Mouse (Mus musculus) MEL (cell line): ENCODE results near the gene Got1.

Source experiments
- GATA1 ChIP-seq: IDR thresholded peaks from 2 replicates; pipeline ENCODE4 v1.6.1; 2011; ENCODE audit warnings: low read depth, low read length, improper control_type of control experiment
- ZMIZ1 ChIP-seq: IDR thresholded peaks from 2 replicates; pipeline ENCODE4 v1.6.1; 2012; ENCODE audit warnings: low read depth, mild to moderate bottlenecking, inconsistent platforms, low read length, improper control_type of control experiment, moderate library complexity

DNA sequence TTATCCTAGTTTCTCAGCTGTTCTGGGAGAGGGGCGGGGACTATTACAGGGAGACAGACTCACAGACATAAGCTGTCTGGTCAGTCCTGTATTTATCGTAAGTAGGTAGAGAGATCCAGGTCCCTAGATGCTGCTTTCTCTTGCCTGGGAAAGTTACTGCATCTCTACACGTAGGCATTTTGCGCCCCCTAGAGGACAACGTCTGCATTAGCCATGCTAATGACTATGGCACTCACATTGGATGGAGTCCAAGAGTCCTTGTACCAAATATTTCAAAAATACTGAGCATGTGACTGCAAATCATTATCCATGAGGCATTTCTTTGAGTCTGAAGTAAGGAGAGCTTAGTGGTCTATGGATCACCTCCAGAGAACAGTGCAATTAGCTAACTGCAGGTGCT is 45.5 kb downstream of the Got1 start:
- no peak for TF ChIP-seq ZMIZ1
- no peak for TF ChIP-seq GATA1
